Mouse (Mus musculus) ES-E14 (cell line): ENCODE measurements around the gene Mob3b. TPM values are rescaled to one million over a fixed set of nuclear protein-coding genes. Genes with fewer than 3 reads are reported as not detected.

Source experiments
- DNase-seq: peaks from one replicate; pipeline ENCODE4 v3.0.0-alpha.2; 2013; ENCODE audit warnings: low read depth, low spot score
- H3K27ac ChIP-seq: 2 replicates; pipeline ENCODE4 v1.5.1; 2012; ENCODE audit warnings: low read depth, mild to moderate bottlenecking, low read length, moderate library complexity, mixed read lengths; ENCODE audit not compliant: poor library complexity, insufficient read depth, severe bottlenecking
- H3K36me3 ChIP-seq: 2 replicates; pipeline ENCODE4 v1.6.1; 2012; ENCODE audit warnings: mild to moderate bottlenecking, low read length, moderate library complexity, mixed read lengths; ENCODE audit not compliant: control insufficient read depth, poor library complexity, insufficient read depth, severe bottlenecking
- H3K4me1 ChIP-seq, 2 experiments: fragments of 150-350 bp in 1 of 2; sonication (generic) in 1 of 2; 2 replicates each; pipeline ENCODE4 v1.6.1; 2012; ENCODE audit warnings: low read length in 2 of 2, mild to moderate bottlenecking in 1 of 2, mixed read lengths in 1 of 2; ENCODE audit not compliant: control insufficient read depth in 2 of 2, insufficient read depth in 2 of 2, poor library complexity in 1 of 2
- H3K4me3 ChIP-seq, 2 experiments: fragments of 150-350 bp in 1 of 2; sonication (generic) in 1 of 2; 2 replicates each; pipeline ENCODE4 v1.5.1; 2012; ENCODE audit warnings: low read length in 2 of 2, low read depth in 1 of 2, mild to moderate bottlenecking in 1 of 2, mixed read lengths in 1 of 2; ENCODE audit not compliant: insufficient read depth in 1 of 2, poor library complexity in 1 of 2, severe bottlenecking in 1 of 2
- H3K9ac ChIP-seq: 2 replicates; pipeline ENCODE4 v1.6.1; 2012; ENCODE audit warnings: low read depth, mild to moderate bottlenecking, low read length, mixed read lengths; ENCODE audit not compliant: poor library complexity, insufficient read depth, severe bottlenecking
- H3K9me3 ChIP-seq: fragments of 150-350 bp; sonication (generic); 2 replicates; pipeline ENCODE4 v1.6.1; 2012; ENCODE audit warnings: low read depth, mild to moderate bottlenecking, low read length; ENCODE audit not compliant: control insufficient read depth, insufficient read depth
- CHD2 ChIP-seq: IDR thresholded peaks from 2 replicates; pipeline ENCODE4 v1.6.1; 2014; ENCODE audit warnings: mild to moderate bottlenecking, low read depth, low read length, inconsistent platforms
- HCFC1 ChIP-seq: IDR thresholded peaks from 2 replicates; pipeline ENCODE4 v1.6.1; 2012; ENCODE audit warnings: low read length, inconsistent platforms, borderline replicate concordance; ENCODE audit not compliant: insufficient read depth
- MAFK ChIP-seq: IDR thresholded peaks from 2 replicates; pipeline ENCODE4 v1.6.1; 2014; ENCODE audit warnings: mild to moderate bottlenecking, low read depth, low read length, inconsistent platforms; ENCODE audit not compliant: insufficient read depth
- ZC3H11A ChIP-seq: IDR thresholded peaks from 2 replicates; pipeline ENCODE4 v1.6.1; 2012; ENCODE audit warnings: low read depth, mild to moderate bottlenecking, inconsistent platforms, low read length, borderline replicate concordance
- ZNF384 ChIP-seq: IDR thresholded peaks from 2 replicates; pipeline ENCODE4 v1.6.1; 2012; ENCODE audit warnings: low read depth, low read length, inconsistent platforms
- in situ Hi-C, 2 experiments: fragments of 600-800 bp; cut with MboI; formaldehyde crosslinking; loops; one replicate each; pipeline ENCODE4 v1.15.1; 2025; ENCODE audit warnings: low sequenced_read_pairs in 2 of 2, inconsistent platforms in 1 of 2; ENCODE audit not compliant: unreplicated experiment in 2 of 2
- total RNA-seq: library from RNA; depleted of rRNA; stranded (reverse); fragments of 300-350 nt; gene quantifications from 2 replicates; pipeline ENCODE4 v1.2.3, GENCODE M21; 2012

Mob3b gene
- total RNA-seq, 1 experiment = 8.3 TPM

- in situ Hi-C loops = no loop called here
- Histone ChIP-seq H3K36me3 (no peaks in the 10 kb centered on the region), H3K27ac (no peak overlapping the region), H3K4me3 (no peak overlapping the region), H3K9ac (no peak overlapping the region), H3K4me1 (no peaks in the 10 kb centered on the region), H3K9me3 (no peaks in the 10 kb centered on the region)
- DNase-seq = no peak
- TF ChIP-seq CHD2 (no peak), HCFC1 (no peak), ZC3H11A (no peak), MAFK (no peak), ZNF384 (no peak)
Measured at GRCm38 (mm10) chr4:35003550-35004326, 153.5 kb downstream of the Mob3b start.

- in situ Hi-C loops = no loop called here
- no peak overlapping the region for H3K27ac ChIP-seq
- H3K4me3 ChIP-seq = peak overlapping the region in 1 of 2 experiments; percentile 45; a peak in 1 of 4 replicates
- H3K9ac ChIP-seq = no peak overlapping the region
- TF ChIP-seq ZNF384 = peak; percentile 59; the same call in 1 of the 2 replicates
- TF ChIP-seq CHD2 = no peak
- H3K4me1 ChIP-seq = peaks cover 2 to 4% of the 10 kb centered on the region in 2 experiments; a peak in 2 of 4 replicates
- DNase-seq = peak; percentile 27
- H3K36me3 ChIP-seq = no peaks in the 10 kb centered on the region
- no peaks in the 10 kb centered on the region for H3K9me3 ChIP-seq
Measured at GRCm38 (mm10) chr4:34996616-34997015, 160.7 kb downstream of the Mob3b start.

DNA sequence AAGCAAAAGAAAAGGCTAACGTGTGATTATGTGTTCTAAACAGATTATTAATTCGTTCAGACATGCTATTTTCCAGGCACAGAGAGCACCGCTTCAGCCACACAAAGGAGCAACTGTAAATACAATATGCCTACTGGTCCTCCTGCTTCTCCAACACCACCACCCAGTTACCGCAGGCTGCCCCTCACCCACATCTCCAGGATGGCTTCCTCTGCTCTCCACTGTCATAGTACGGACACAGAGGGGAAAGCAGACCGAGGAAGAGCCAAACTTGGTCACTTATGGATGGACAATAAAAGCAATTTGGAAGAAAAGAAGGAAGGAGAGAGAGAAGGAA is 163.7 kb downstream of the Mob3b start:
- no peak for DNase-seq
- Histone ChIP-seq H3K27ac (no peak overlapping the region), H3K4me3 (no peak overlapping the region), H3K36me3 (no peaks in the 10 kb centered on the region), H3K4me1 (peaks cover 2 to 6% of the 10 kb centered on the region in 2 experiments; a peak in 2 of 4 replicates), H3K9me3 (no peaks in the 10 kb centered on the region), H3K9ac (no peak overlapping the region)
- in situ Hi-C loops = no loop called here
- TF ChIP-seq CHD2 = no peak
- TF ChIP-seq ZNF384 = no peak
- no peak for TF ChIP-seq MAFK
- TF ChIP-seq ZC3H11A = no peak
- TF ChIP-seq HCFC1 = no peak

DNA sequence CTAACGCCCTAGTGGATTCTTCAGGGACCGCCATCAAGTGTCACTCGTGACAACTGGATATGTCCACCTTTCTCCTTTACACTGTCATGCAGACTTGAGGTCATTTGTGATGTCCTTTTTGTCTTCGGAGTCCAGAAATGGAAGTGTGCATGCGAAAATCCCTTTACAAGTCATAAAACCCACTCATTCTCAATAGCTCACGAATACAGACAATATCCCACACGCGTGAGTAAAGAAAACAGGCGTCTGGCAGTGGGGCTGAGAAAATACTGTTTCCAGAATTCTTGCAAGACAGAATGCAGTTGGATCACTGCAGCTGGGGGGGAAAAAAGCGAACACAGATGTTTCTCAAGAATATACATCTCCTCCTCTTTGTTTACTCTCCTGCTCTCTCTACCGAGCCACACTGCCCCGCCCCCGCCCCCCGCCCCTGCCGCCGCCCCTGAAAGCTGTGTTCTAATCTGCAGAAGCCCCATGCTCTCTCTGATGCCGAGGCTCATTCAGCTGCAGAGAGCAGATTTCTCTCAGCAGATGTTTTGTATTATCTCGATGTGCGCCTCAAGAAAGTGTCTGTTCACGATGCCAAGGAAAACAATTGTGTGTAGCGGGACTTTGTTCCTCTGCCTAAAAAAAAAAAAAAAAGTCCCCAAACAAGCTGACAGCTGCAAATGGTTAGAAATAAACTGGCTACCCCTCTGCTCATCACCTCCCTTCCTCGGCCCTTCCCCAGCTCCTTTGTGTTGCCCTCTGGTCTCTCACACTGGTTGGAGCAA is 164.2 kb downstream of the Mob3b start:
- peaks cover 2 to 6% of the 10 kb centered on the region in 2 experiments; a peak in 2 of 4 replicates for H3K4me1 ChIP-seq
- TF ChIP-seq ZNF384 (0 out of 2 replicates have a peak, but pooled peaks have one; percentile 41), CHD2 (no peak), HCFC1 (no peak), ZC3H11A (no peak), MAFK (no peak)
- no peak overlapping the region for H3K27ac ChIP-seq
- in situ Hi-C loops = no loop called here
- no peaks in the 10 kb centered on the region for H3K9me3 ChIP-seq
- no peak overlapping the region for H3K4me3 ChIP-seq
- no peaks in the 10 kb centered on the region for H3K36me3 ChIP-seq
- H3K9ac ChIP-seq = no peak overlapping the region
- DNase-seq = no peak
